7 mouse cellular contexts compared by ENCODE assay signal in genomic region chr17:72925804-72926617, GRCm38 (mm10). TPM values are rescaled to one million over a fixed set of nuclear protein-coding genes. Genes with fewer than 3 reads are reported as not detected.
DNase-seq lines count a peak whose midpoint lies in the region; ATAC-seq lines count a peak whose summit lies in the region.

No protein-coding gene starts in this region.

- no peak overlapping the region for H3K4me3 ChIP-seq in limb, embryonic 10.5 days

- H3K4me1 ChIP-seq in limb, embryonic 10.5 days, result peaks cover 15% of the 10 kb centered on the region

- H3K27ac ChIP-seq in limb, embryonic 10.5 days, result peak overlapping the region; percentile 54; the same call in 1 of the 2 replicates

- peaks cover 76% of the 10 kb centered on the region for H3K36me3 ChIP-seq in limb, embryonic 10.5 days

- WGBS in limb, embryonic 10.5 days, result 81% methylated on average over 12 of the region's 12 CpGs

- H3K9me3 ChIP-seq in limb, embryonic 10.5 days (replicated peaks), result no peaks in the 10 kb centered on the region

- no peaks in the 10 kb centered on the region for H3K27me3 ChIP-seq in limb, embryonic 10.5 days (ENCODE audit: low read depth, poor library complexity, severe bottlenecking)

- peak; percentile 96 for DNase-seq in brain, adult 2 months (ENCODE audit: low read depth, low spot score)
- DNase-seq in embryo, embryonic 11.5 days (ENCODE audit: low read depth, low spot score), result peak; percentile 40
- peak; percentile 71 for DNase-seq in heart, adult 8-10 months (ENCODE audit: low spot score)
- DNase-seq in kidney, adult 9 months, result peak; percentile 69
- DNase-seq in limb, embryonic 10.5 days (ENCODE audit: low spot score), result no peak
- DNase-seq in retina, embryonic 14.5 days (ENCODE audit: low spot score), result peak; percentile 64

- no peak for ATAC-seq in erythroblast, adult 5-6 weeks (replicated peaks; ENCODE audit: low FRiP score, poor library complexity, severe bottlenecking)

RNA-seq across cellular contexts. Expression of gene Lbh, which starts 7.9 kb away (rescaled TPM):
- 100 to 1,000 TPM; 352 to 622 (median 508) TPM for total RNA-seq in heart, adult 8-10 months (2022)
- polyA plus RNA-seq in limb, embryonic 10.5 days (2016; fragmentation: Nextera tagmentation; extraction: Ambion mirVana), result 1.9 and 2.0 TPM in 2 replicates
- total RNA-seq in erythroblast, adult 5-6 weeks (2015; ENCODE audit: low replicate concordance), result 4.0 and 12.1 TPM in 2 replicates
- 5.7 and 6.1 TPM in 2 replicates for total RNA-seq in erythroblast, adult 5-6 weeks (2017; ENCODE audit: low replicate concordance)

Comparison
In these comparisons a context has a peak if more than half of its experiments do, and no peak if none do; other contexts are left out.
1. RNA of gene Lbh, which starts 7.9 kb away (total RNA-seq): 352 to 622 TPM in heart, adult 8-10 months; 4.0 to 12.1 TPM in erythroblast, adult 5-6 weeks; every median in the first group is over 10 times any median in the second.